Mouse (Mus musculus) cerebellum, postnatal 14 days (tissue): ENCODE data around the gene Large2.

Source experiments
- DNase-seq, 2 experiments: peaks; one replicate each; pipeline ENCODE4 v3.0.0; 2021; ENCODE audit warnings: mixed read lengths in 2 of 2

Gene Large2

GRCm38 (mm10) chr2:92371971-92372690 lies 2.5 kb downstream of the Large2 start:
- DNase-seq = no peak

- peak in 1 of 2 experiments; percentile 69 for DNase-seq
Observed at GRCm38 (mm10) chr2:92370821-92371805, 3.6 kb downstream of the Large2 start.

GRCm38 (mm10) chr2:92370375-92370774 lies 4.3 kb downstream of the Large2 start:
- DNase-seq = peak in 1 of 2 experiments; percentile 39

- peak in 1 of 2 experiments; percentile 15 for DNase-seq
Observed at GRCm38 (mm10) chr2:92367383-92368029, 7.2 kb downstream of the Large2 start.

GRCm38 (mm10) chr2:92365568-92365967 lies 9.1 kb downstream of the Large2 start:
- DNase-seq = peak in 1 of 2 experiments; percentile 40

GRCm38 (mm10) chr2:92364086-92364485 lies 10.6 kb downstream of the Large2 start:
- DNase-seq = no peak

- DNase-seq = no peak
Observed at GRCm38 (mm10) chr2:92362571-92363228, 12.0 kb downstream of the Large2 start.

- DNase-seq = no peak
Observed at GRCm38 (mm10) chr2:92361795-92362194, 12.9 kb downstream of the Large2 start.

- DNase-seq = peak in 1 of 2 experiments; percentile 32
Observed at GRCm38 (mm10) chr2:92360893-92361292, 13.8 kb downstream of the Large2 start.

GRCm38 (mm10) chr2:92360186-92360823 lies 14.4 kb downstream of the Large2 start:
- peak; percentile 66 to 69 for DNase-seq

GRCm38 (mm10) chr2:92359301-92359700 lies 15.4 kb downstream of the Large2 start:
- peak in 1 of 2 experiments; percentile 54 for DNase-seq

- DNase-seq = no peak
Observed at GRCm38 (mm10) chr2:92354224-92354623, 20.4 kb downstream of the Large2 start.

- DNase-seq = no peak
Observed at GRCm38 (mm10) chr2:92353402-92353801, 21.3 kb downstream of the Large2 start.

- no peak for DNase-seq
Observed at GRCm38 (mm10) chr2:92350686-92351085, 24.0 kb downstream of the Large2 start.

- no peak for DNase-seq
Observed at GRCm38 (mm10) chr2:92349589-92350425, 24.9 kb downstream of the Large2 start.

GRCm38 (mm10) chr2:92347191-92347590 lies 27.5 kb downstream of the Large2 start:
- DNase-seq = no peak

GRCm38 (mm10) chr2:92342418-92342817 lies 32.3 kb downstream of the Large2 start:
- DNase-seq = no peak

- no peak for DNase-seq
Observed at GRCm38 (mm10) chr2:92331871-92332270, 42.8 kb downstream of the Large2 start.

GRCm38 (mm10) chr2:92331410-92331809 lies 43.3 kb downstream of the Large2 start:
- peak; percentile 76 to 79 for DNase-seq

- peak; percentile 48 to 55 for DNase-seq
Observed at GRCm38 (mm10) chr2:92330840-92331239, 43.8 kb downstream of the Large2 start.

GRCm38 (mm10) chr2:92328206-92328605 lies 46.5 kb downstream of the Large2 start:
- DNase-seq = no peak
